Comparison of ENCODE assay signal across 11 mouse cellular contexts in genomic region chr7:137001783-137002182, GRCm38 (mm10).
DNase-seq lines count a peak whose midpoint lies in the region; ATAC-seq and TF ChIP-seq lines count a peak whose summit lies in the region.
"Had no signal": no experiment of that assay in that cellular context is flagged by ENCODE, and none has a peak within 500 bp of the region (broad histone marks: within the 10 kb centered on the region; RNA-seq: fewer than 3 reads in every experiment).

No protein-coding gene starts in this region.

- H3K9ac ChIP-seq in limb, embryonic 14.5 days (ENCODE audit: low read depth, low read length, severe bottlenecking): no peak overlapping the region
- H3K9ac ChIP-seq: forebrain, embryonic 15.5 days; neural tube, embryonic 12.5 days had no signal

- H3K27ac ChIP-seq in cerebellum, adult 2 months (ENCODE audit: insufficient read depth, low read length): no peak overlapping the region
- no peak overlapping the region for H3K27ac ChIP-seq in limb, embryonic 14.5 days (replicated peaks; ENCODE audit: low read depth, low read length)
- no peak overlapping the region for H3K27ac ChIP-seq in limb, embryonic 10.5 days
- H3K27ac ChIP-seq: forebrain, embryonic 15.5 days; neural tube, embryonic 12.5 days had no signal

- no peak overlapping the region for H3K4me2 ChIP-seq in limb, embryonic 14.5 days (replicated peaks; ENCODE audit: low read depth, low read length, severe bottlenecking)
- H3K4me2 ChIP-seq: forebrain, embryonic 15.5 days; neural tube, embryonic 12.5 days had no signal

- no peaks in the 10 kb centered on the region for H3K9me3 ChIP-seq in limb, embryonic 14.5 days (ENCODE audit: control insufficient read depth, low read length)
- no peaks in the 10 kb centered on the region for H3K9me3 ChIP-seq in limb, embryonic 10.5 days (replicated peaks)
- H3K9me3 ChIP-seq: forebrain, embryonic 15.5 days; neural tube, embryonic 12.5 days had no signal

- DNase-seq in cerebellum, postnatal 10 days: peak; percentile 22 to 44
- DNase-seq in cerebellum, adult 2 months: no peak
- DNase-seq in limb, embryonic 14.5 days (ENCODE audit: low spot score): peak; percentile 44
- DNase-seq in limb, embryonic 10.5 days (ENCODE audit: low spot score): no peak
- DNase-seq in adrenal gland, postnatal 36 days: peak; percentile 34 to 43
- peak; percentile 32 for DNase-seq in kidney, postnatal 14 days
- no peak for DNase-seq in layer of hippocampus, adult 8-10 months (ENCODE audit: low spot score in 2 of 2)
- no peak for DNase-seq in embryo, embryonic 10 days (ENCODE audit: low spot score)
- DNase-seq: thymus, postnatal 4 days had no signal

- no peaks in the 10 kb centered on the region for H3K4me1 ChIP-seq in cerebellum, adult 2 months (ENCODE audit: control insufficient read depth, insufficient read depth, low read length)
- H3K4me1 ChIP-seq in limb, embryonic 14.5 days (ENCODE audit: control insufficient read depth, insufficient read depth, low read length): peaks cover 18% of the 10 kb centered on the region
- peaks cover 32% of the 10 kb centered on the region for H3K4me1 ChIP-seq in limb, embryonic 10.5 days

- TF ChIP-seq CTCF in cerebellum, adult 2 months (IDR thresholded peaks at IDR 0.05; ENCODE audit: borderline replicate concordance, insufficient read depth, low read depth, low read length): no peak

- ATAC-seq in limb, embryonic 14.5 days (ENCODE audit: low FRiP score, low read depth): no peak
- ATAC-seq: forebrain, embryonic 15.5 days had no signal

- no peak overlapping the region for H3K4me3 ChIP-seq in cerebellum, adult 2 months (replicated peaks; ENCODE audit: insufficient read depth, low read depth, low read length)
- no peak overlapping the region for H3K4me3 ChIP-seq in limb, embryonic 14.5 days (replicated peaks; ENCODE audit: low read length)
- no peak overlapping the region for H3K4me3 ChIP-seq in limb, embryonic 10.5 days
- H3K4me3 ChIP-seq: forebrain, embryonic 15.5 days; neural tube, embryonic 12.5 days had no signal

- no peaks in the 10 kb centered on the region for H3K36me3 ChIP-seq in limb, embryonic 14.5 days (ENCODE audit: control insufficient read depth, insufficient read depth, low read length)
- no peaks in the 10 kb centered on the region for H3K36me3 ChIP-seq in limb, embryonic 10.5 days
- H3K36me3 ChIP-seq: forebrain, embryonic 15.5 days; neural tube, embryonic 12.5 days had no signal

- no peak for TF ChIP-seq POLR2A in cerebellum, adult 2 months (IDR thresholded peaks at IDR 0.05; ENCODE audit: borderline replicate concordance, insufficient read depth, low read length)
- no peak for TF ChIP-seq POLR2A in limb, embryonic 14.5 days (IDR thresholded peaks at IDR 0.05; ENCODE audit: borderline replicate concordance, extremely low read depth, insufficient read depth, insufficient read length)

- H3K27me3 ChIP-seq in cerebellum, adult 2 months (ENCODE audit: control insufficient read depth, insufficient read depth, low read length): no peaks in the 10 kb centered on the region; the same call in 1 of the 2 replicates
- no peaks in the 10 kb centered on the region; the same call in 1 of the 2 replicates for H3K27me3 ChIP-seq in limb, embryonic 14.5 days (ENCODE audit: control insufficient read depth, insufficient read depth, low read length)
- H3K27me3 ChIP-seq in limb, embryonic 10.5 days (ENCODE audit: low read depth, poor library complexity, severe bottlenecking): peaks cover 65% of the 10 kb centered on the region
- H3K27me3 ChIP-seq: neural tube, embryonic 12.5 days had no signal

- WGBS in cerebellum, adult 2 months: 14% methylated on average over 5 of the region's 5 CpGs
- WGBS in limb, embryonic 14.5 days: 52% methylated on average over 5 of the region's 5 CpGs
- 74% methylated on average over 5 of the region's 5 CpGs for WGBS in limb, embryonic 10.5 days

Comparison
In these comparisons a context has a peak if more than half of its experiments do, and no peak if none do; other contexts are left out.
1. DNase-seq: peak in cerebellum, postnatal 10 days (2 of 2), limb, embryonic 14.5 days (single experiment), adrenal gland, postnatal 36 days (2 of 2) and kidney, postnatal 14 days (single experiment); none in cerebellum, adult 2 months (0 of 2), limb, embryonic 10.5 days (single experiment), layer of hippocampus, adult 8-10 months (0 of 2) and embryo, embryonic 10 days (single experiment).